Mouse (Mus musculus) stomach, postnatal 0 days (tissue): ENCODE results near the gene Ano5.

Source experiments
- CTCF ChIP-seq: IDR thresholded peaks from 2 replicates; pipeline ENCODE4 v1.5.1; 2016; ENCODE audit warnings: antibody characterized with exemption, low read depth, mild to moderate bottlenecking, moderate library complexity
- EP300 ChIP-seq: optimal IDR thresholded peaks from 2 replicates; pipeline ENCODE3; 2016; ENCODE audit warnings: antibody characterized with exemption

- TF ChIP-seq CTCF (no peak), EP300 (no peak)
These were observed 107.6 kb downstream of the Ano5 start for GRCm38 (mm10) chr7:51618412-51618811.
